Mouse (Mus musculus) heart, postnatal 0 days (tissue): Measurements from ENCODE around the gene Dnttip2.

ENCODE experiments used
- CTCF ChIP-seq: IDR thresholded peaks from 2 replicates; pipeline ENCODE4 v1.5.1; 2016; ENCODE audit warnings: antibody characterized with exemption, control low read depth, low read depth
- EP300 ChIP-seq: IDR thresholded peaks from 2 replicates; pipeline ENCODE4 v1.6.1; 2016; ENCODE audit warnings: antibody characterized with exemption, low read depth

DNA sequence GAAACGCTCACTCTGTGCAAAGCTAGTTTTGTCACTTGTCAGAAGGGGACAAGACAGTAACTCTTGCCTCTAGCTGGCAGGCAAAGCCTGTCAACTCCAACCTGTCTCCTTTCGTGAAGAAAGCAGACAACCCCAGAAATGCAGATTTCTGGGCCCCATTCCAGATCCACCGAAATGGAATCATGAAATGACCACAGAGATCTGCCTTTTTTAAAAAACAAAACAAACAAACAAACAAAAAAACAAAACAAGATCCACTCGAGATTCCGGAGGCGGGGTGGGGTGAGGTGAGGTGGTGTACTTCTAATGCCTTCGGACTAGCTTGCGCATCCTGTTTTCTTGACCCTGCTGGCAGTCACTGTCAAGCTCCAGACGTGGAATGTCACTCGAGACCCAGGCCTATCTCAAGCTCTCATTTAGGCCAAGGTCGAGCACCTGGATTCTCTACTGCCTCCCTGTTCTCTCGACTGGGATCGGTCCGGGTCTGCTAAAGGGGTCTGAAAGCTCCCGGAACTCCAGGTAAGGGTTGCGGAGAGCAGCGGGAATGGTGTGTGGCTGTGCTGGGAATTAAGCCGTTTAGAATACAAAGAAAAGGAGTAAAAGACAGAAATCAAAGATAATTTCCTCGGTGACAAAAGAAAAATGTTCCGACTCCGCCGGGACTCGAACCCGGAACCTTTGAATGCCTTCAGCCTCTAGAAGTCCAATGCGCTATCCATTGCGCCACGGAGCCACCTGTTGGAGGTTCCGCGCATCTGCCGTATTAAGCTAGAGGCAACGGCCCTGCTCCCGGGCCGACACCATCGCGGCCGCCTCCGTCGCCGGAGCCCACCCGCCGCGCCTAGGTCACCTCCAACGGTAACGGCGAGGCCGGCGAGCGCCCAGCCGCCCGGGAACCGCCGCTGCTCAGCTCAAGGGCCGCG lies 18.4 kb downstream of the Dnttip2 start:
- TF ChIP-seq CTCF (peak; percentile 32), EP300 (no peak)
